Comparison of ENCODE assay signal across 9 mouse cellular contexts in the genomic region with DNA sequence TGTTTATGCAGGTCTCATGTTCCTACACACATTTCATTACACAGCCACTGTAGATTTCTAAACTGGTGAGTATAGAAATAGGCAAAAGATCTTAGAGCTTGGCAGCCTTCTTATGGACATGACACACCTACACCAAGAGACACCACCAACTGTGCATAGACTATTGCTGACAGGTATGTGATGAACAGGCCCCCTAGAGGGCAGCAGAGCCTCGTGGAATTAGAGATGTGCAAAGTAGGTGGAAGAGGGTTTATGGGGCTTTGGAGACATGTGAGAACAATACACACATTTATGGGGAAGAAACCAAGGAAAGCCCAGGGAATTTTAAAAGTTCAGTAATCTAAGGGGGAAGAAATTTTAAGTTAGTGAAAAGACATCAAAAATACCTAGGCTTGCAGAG.
DNase-seq lines count a peak whose midpoint lies in the region; ATAC-seq and TF ChIP-seq lines count a peak whose summit lies in the region.
"Had no signal": no experiment of that assay in that cellular context is flagged by ENCODE, and none has a peak within 500 bp of the region (broad histone marks: within the 10 kb centered on the region; RNA-seq: fewer than 3 reads in every experiment).

No protein-coding gene starts in this region.

- no peak overlapping the region for H3K4me2 ChIP-seq in midbrain, embryonic 11.5 days
- H3K4me2 ChIP-seq in midbrain, embryonic 16.5 days (ENCODE audit: low read length) = no peak overlapping the region
- H3K4me2 ChIP-seq in limb, embryonic 13.5 days (replicated peaks) = no peak overlapping the region
- no peak overlapping the region for H3K4me2 ChIP-seq in neural tube, embryonic 12.5 days (replicated peaks)
- no peak overlapping the region for H3K4me2 ChIP-seq in stomach, postnatal 0 days (replicated peaks; ENCODE audit: low read depth)

- intact Hi-C loops in gastrocnemius, adult 2 months (cut with DNase I) = loop anchor here (2.0 to 5.0 kb wide), 2 partner anchors 260 to 447 kb away; no protein-coding TSS in a partner anchor

- no peaks in the 10 kb centered on the region for H3K36me3 ChIP-seq in midbrain, embryonic 11.5 days (ENCODE audit: control insufficient read depth, insufficient read depth, low read length)
- no peaks in the 10 kb centered on the region for H3K36me3 ChIP-seq in midbrain, embryonic 16.5 days (ENCODE audit: control insufficient read depth, insufficient read depth, low read length)
- no peaks in the 10 kb centered on the region for H3K36me3 ChIP-seq in limb, embryonic 13.5 days
- no peaks in the 10 kb centered on the region for H3K36me3 ChIP-seq in neural tube, embryonic 12.5 days
- no peaks in the 10 kb centered on the region for H3K36me3 ChIP-seq in stomach, postnatal 0 days (ENCODE audit: control insufficient read depth, insufficient read depth, low read length)

- no peak overlapping the region for H3K4me3 ChIP-seq in midbrain, embryonic 11.5 days (ENCODE audit: low read depth, low read length)
- no peak overlapping the region for H3K4me3 ChIP-seq in midbrain, embryonic 16.5 days (ENCODE audit: low read depth, low read length)
- no peak overlapping the region for H3K4me3 ChIP-seq in gastrocnemius, adult 2 months
- no peak overlapping the region for H3K4me3 ChIP-seq in limb, embryonic 13.5 days
- no peak overlapping the region for H3K4me3 ChIP-seq in neural tube, embryonic 12.5 days
- H3K4me3 ChIP-seq in stomach, postnatal 0 days (ENCODE audit: low read depth, low read length) = no peak overlapping the region
- H3K4me3 ChIP-seq: myocyte had no signal

- WGBS in midbrain, embryonic 11.5 days = 10% methylated on average over 1 of the region's 1 CpGs
- 6% methylated on average over 1 of the region's 1 CpGs for WGBS in midbrain, embryonic 16.5 days
- WGBS in limb, embryonic 13.5 days = 6% methylated on average over 1 of the region's 1 CpGs
- WGBS in neural tube, embryonic 12.5 days = 15% methylated on average over 1 of the region's 1 CpGs
- 3% methylated on average over 1 of the region's 1 CpGs for WGBS in stomach, postnatal 0 days

- H3K27me3 ChIP-seq in midbrain, embryonic 11.5 days (ENCODE audit: control insufficient read depth, insufficient read depth, low read length) = no peaks in the 10 kb centered on the region
- H3K27me3 ChIP-seq in midbrain, embryonic 16.5 days (ENCODE audit: control insufficient read depth, insufficient read depth, low read depth, low read length) = no peaks in the 10 kb centered on the region
- H3K27me3 ChIP-seq in limb, embryonic 13.5 days = no peaks in the 10 kb centered on the region
- no peaks in the 10 kb centered on the region for H3K27me3 ChIP-seq in neural tube, embryonic 12.5 days (replicated peaks)
- H3K27me3 ChIP-seq in stomach, postnatal 0 days (ENCODE audit: control insufficient read depth, insufficient read depth, low read length) = no peaks in the 10 kb centered on the region

- no peak overlapping the region for H3K27ac ChIP-seq in midbrain, embryonic 11.5 days (ENCODE audit: low read depth, low read length)
- H3K27ac ChIP-seq in midbrain, embryonic 16.5 days (ENCODE audit: low read length) = no peak overlapping the region
- no peak overlapping the region for H3K27ac ChIP-seq in gastrocnemius, adult 2 months
- no peak overlapping the region for H3K27ac ChIP-seq in limb, embryonic 13.5 days
- no peak overlapping the region for H3K27ac ChIP-seq in neural tube, embryonic 12.5 days
- no peak overlapping the region for H3K27ac ChIP-seq in stomach, postnatal 0 days (replicated peaks)

- ATAC-seq in midbrain, embryonic 11.5 days (ENCODE audit: low FRiP score) = peak; percentile 78; the same call in 1 of the 2 replicates
- no peak for ATAC-seq in midbrain, embryonic 16.5 days
- peak; percentile 82 for ATAC-seq in limb, embryonic 13.5 days (ENCODE audit: low FRiP score, low read depth)
- peak; percentile 84 for ATAC-seq in neural tube, embryonic 12.5 days (ENCODE audit: low FRiP score, low read depth)
- 0 out of 2 replicates have a peak, but pooled peaks have one; percentile 74 for ATAC-seq in stomach, postnatal 0 days (ENCODE audit: low FRiP score, low TSS enrichment)

- no peaks in the 10 kb centered on the region for H3K4me1 ChIP-seq in midbrain, embryonic 11.5 days (ENCODE audit: control insufficient read depth, insufficient read depth, low read length)
- H3K4me1 ChIP-seq in midbrain, embryonic 16.5 days (ENCODE audit: control insufficient read depth, insufficient read depth, low read length) = no peaks in the 10 kb centered on the region
- H3K4me1 ChIP-seq in limb, embryonic 13.5 days = no peaks in the 10 kb centered on the region
- H3K4me1 ChIP-seq in neural tube, embryonic 12.5 days = no peaks in the 10 kb centered on the region
- H3K4me1 ChIP-seq in stomach, postnatal 0 days (replicated peaks; ENCODE audit: control insufficient read depth, insufficient read depth) = no peaks in the 10 kb centered on the region

- no peaks in the 10 kb centered on the region for H3K9me3 ChIP-seq in midbrain, embryonic 11.5 days (ENCODE audit: control insufficient read depth, low read length)
- H3K9me3 ChIP-seq in midbrain, embryonic 16.5 days (replicated peaks; ENCODE audit: control insufficient read depth, low read length, poor library complexity, severe bottlenecking) = no peaks in the 10 kb centered on the region
- H3K9me3 ChIP-seq in limb, embryonic 13.5 days = no peaks in the 10 kb centered on the region
- no peaks in the 10 kb centered on the region for H3K9me3 ChIP-seq in neural tube, embryonic 12.5 days
- no peaks in the 10 kb centered on the region for H3K9me3 ChIP-seq in stomach, postnatal 0 days (ENCODE audit: control insufficient read depth, low read length)

- no peak overlapping the region for H3K9ac ChIP-seq in midbrain, embryonic 11.5 days (ENCODE audit: low read length)
- H3K9ac ChIP-seq in midbrain, embryonic 16.5 days (ENCODE audit: low read depth, low read length) = no peak overlapping the region
- H3K9ac ChIP-seq in limb, embryonic 13.5 days = no peak overlapping the region
- no peak overlapping the region for H3K9ac ChIP-seq in neural tube, embryonic 12.5 days
- no peak overlapping the region for H3K9ac ChIP-seq in stomach, postnatal 0 days (ENCODE audit: low read length)

- TF ChIP-seq CTCF in gastrocnemius, adult 2 months (IDR thresholded peaks at IDR 0.05) = peak; percentile 74
- peak; percentile 87 for TF ChIP-seq CTCF in stomach, postnatal 0 days (IDR thresholded peaks at IDR 0.05; ENCODE audit: low read depth)

- no peak for TF ChIP-seq EP300 in stomach, postnatal 0 days (optimal IDR thresholded peaks at IDR 0.05)

- peak; percentile 86 for DNase-seq in midbrain, embryonic 11.5 days (ENCODE audit: low spot score, missing footprints)
- peak; percentile 6 to 44 for DNase-seq in cerebellum, postnatal 25 days
- peak; percentile 58 for DNase-seq in gastrocnemius, adult 2 months
- peak; percentile 12 for DNase-seq in kidney, adult 11 months
- peak; percentile 70 for DNase-seq in stomach, postnatal 0 days (ENCODE audit: low spot score)

Comparison
In these comparisons a context has a peak if more than half of its experiments do, and no peak if none do; other contexts are left out.
1. DNase-seq: peak in every context shown above with its lines; median percentile 86 in midbrain, embryonic 11.5 days; 70 in stomach, postnatal 0 days; 58 in gastrocnemius, adult 2 months; 25 in cerebellum, postnatal 25 days; 12 in kidney, adult 11 months.